Comparison of ENCODE assay signal across 17 mouse cellular contexts in genomic region chr6:103140851-103141250, GRCm38 (mm10).
A peak's percentile ranks its signal among the peaks of the same experiment; 100 is the strongest.
DNase-seq lines count a peak whose midpoint lies in the region; ATAC-seq and TF ChIP-seq lines count a peak whose summit lies in the region.
"Had no signal": no experiment of that assay in that cellular context is flagged by ENCODE, and none has a peak within 500 bp of the region (broad histone marks: within the 10 kb centered on the region; RNA-seq: fewer than 3 reads in every experiment).

No protein-coding gene starts in this region.

- H3K4me3 ChIP-seq in kidney, postnatal 0 days (replicated peaks; ENCODE audit: low read depth, low read length), result no peak overlapping the region
- no peak overlapping the region for H3K4me3 ChIP-seq in kidney, embryonic 16.5 days (ENCODE audit: low read length)
- no peak overlapping the region for H3K4me3 ChIP-seq in midbrain, embryonic 14.5 days (replicated peaks; ENCODE audit: low read depth, low read length)
- no peak overlapping the region for H3K4me3 ChIP-seq in midbrain, embryonic 11.5 days (ENCODE audit: low read depth, low read length)
- H3K4me3 ChIP-seq: erythroblast, embryonic 14.5 days; heart, adult 2 months; hindbrain, embryonic 10.5 days; limb, embryonic 13.5 days; neural tube, embryonic 13.5 days had no signal

- H3K27ac ChIP-seq in kidney, postnatal 0 days, result no peak overlapping the region
- H3K27ac ChIP-seq in kidney, embryonic 16.5 days (ENCODE audit: low read length), result no peak overlapping the region
- no peak overlapping the region for H3K27ac ChIP-seq in midbrain, embryonic 14.5 days (replicated peaks; ENCODE audit: low read depth, low read length)
- no peak overlapping the region for H3K27ac ChIP-seq in midbrain, embryonic 11.5 days (ENCODE audit: low read depth, low read length)
- H3K27ac ChIP-seq: heart, adult 2 months; hindbrain, embryonic 10.5 days; limb, embryonic 13.5 days; neural tube, embryonic 13.5 days had no signal

- no peak for ATAC-seq in kidney, postnatal 0 days (replicated peaks; ENCODE audit: low FRiP score, low read depth)
- ATAC-seq in kidney, embryonic 16.5 days (ENCODE audit: low FRiP score, low TSS enrichment), result no peak
- no peak for ATAC-seq in midbrain, embryonic 14.5 days (ENCODE audit: low FRiP score, low TSS enrichment)
- ATAC-seq in midbrain, embryonic 11.5 days (ENCODE audit: low FRiP score), result no peak
- ATAC-seq: inflammation-experienced regulatory T-cells, adult 6 months had no signal

- DNase-seq in cerebellum, postnatal 14 days, result peak; percentile 7 to 20
- no peak for DNase-seq in cerebellum, adult 18-20 months
- peak; percentile 13 for DNase-seq in kidney, postnatal 0 days (ENCODE audit: low spot score)
- DNase-seq in midbrain, embryonic 14.5 days, result peak; percentile 27
- DNase-seq in midbrain, embryonic 11.5 days (ENCODE audit: low spot score, missing footprints), result no peak
- DNase-seq in kidney, postnatal 4 days, result peak; percentile 2 to 11
- DNase-seq in heart, adult 9 months (ENCODE audit: low spot score in 2 of 2), result no peak
- DNase-seq: cerebellum, postnatal 36 days; gastrocnemius, postnatal 14 days; heart, adult 2 months; lung, postnatal 14 days had no signal

- WGBS in kidney, postnatal 0 days, result 52% methylated on average over 5 of the region's 5 CpGs
- WGBS in kidney, embryonic 16.5 days, result 61% methylated on average over 5 of the region's 5 CpGs
- 75% methylated on average over 5 of the region's 5 CpGs for WGBS in midbrain, embryonic 14.5 days
- WGBS in midbrain, embryonic 11.5 days, result 91% methylated on average over 5 of the region's 5 CpGs

- no peaks in the 10 kb centered on the region for H3K27me3 ChIP-seq in kidney, postnatal 0 days (ENCODE audit: insufficient read depth, low read length)
- H3K27me3 ChIP-seq in kidney, embryonic 16.5 days (ENCODE audit: insufficient read depth, low read length), result no peaks in the 10 kb centered on the region
- H3K27me3 ChIP-seq in midbrain, embryonic 14.5 days (ENCODE audit: control insufficient read depth, insufficient read depth, low read length), result no peaks in the 10 kb centered on the region
- no peaks in the 10 kb centered on the region for H3K27me3 ChIP-seq in midbrain, embryonic 11.5 days (ENCODE audit: control insufficient read depth, insufficient read depth, low read length)
- H3K27me3 ChIP-seq: limb, embryonic 13.5 days; neural tube, embryonic 13.5 days had no signal

- no peaks in the 10 kb centered on the region for H3K9me3 ChIP-seq in kidney, postnatal 0 days (replicated peaks; ENCODE audit: low read length)
- no peaks in the 10 kb centered on the region for H3K9me3 ChIP-seq in kidney, embryonic 16.5 days (ENCODE audit: low read length)
- H3K9me3 ChIP-seq in midbrain, embryonic 14.5 days (ENCODE audit: control insufficient read depth, low read length), result no peaks in the 10 kb centered on the region
- H3K9me3 ChIP-seq in midbrain, embryonic 11.5 days (ENCODE audit: control insufficient read depth, low read length), result no peaks in the 10 kb centered on the region
- H3K9me3 ChIP-seq: hindbrain, embryonic 10.5 days; limb, embryonic 13.5 days; neural tube, embryonic 13.5 days had no signal

- no peak overlapping the region for H3K4me2 ChIP-seq in kidney, postnatal 0 days (ENCODE audit: low read length)
- no peak overlapping the region for H3K4me2 ChIP-seq in kidney, embryonic 16.5 days (replicated peaks; ENCODE audit: low read depth, low read length)
- no peak overlapping the region for H3K4me2 ChIP-seq in midbrain, embryonic 14.5 days (ENCODE audit: low read length)
- no peak overlapping the region for H3K4me2 ChIP-seq in midbrain, embryonic 11.5 days
- H3K4me2 ChIP-seq: limb, embryonic 13.5 days; neural tube, embryonic 13.5 days had no signal

- no peaks in the 10 kb centered on the region for H3K4me1 ChIP-seq in kidney, postnatal 0 days (replicated peaks; ENCODE audit: insufficient read depth, low read length)
- H3K4me1 ChIP-seq in kidney, embryonic 16.5 days (ENCODE audit: insufficient read depth, low read length), result no peaks in the 10 kb centered on the region
- H3K4me1 ChIP-seq in midbrain, embryonic 14.5 days (ENCODE audit: control insufficient read depth, insufficient read depth, low read length), result no peaks in the 10 kb centered on the region
- no peaks in the 10 kb centered on the region for H3K4me1 ChIP-seq in midbrain, embryonic 11.5 days (ENCODE audit: control insufficient read depth, insufficient read depth, low read length)
- H3K4me1 ChIP-seq: hindbrain, embryonic 10.5 days; limb, embryonic 13.5 days; neural tube, embryonic 13.5 days had no signal

- H3K36me3 ChIP-seq in kidney, postnatal 0 days (ENCODE audit: insufficient read depth, low read length), result no peaks in the 10 kb centered on the region
- H3K36me3 ChIP-seq in kidney, embryonic 16.5 days (ENCODE audit: insufficient read depth, low read length), result no peaks in the 10 kb centered on the region
- no peaks in the 10 kb centered on the region for H3K36me3 ChIP-seq in midbrain, embryonic 14.5 days (ENCODE audit: control insufficient read depth, insufficient read depth, low read length)
- H3K36me3 ChIP-seq in midbrain, embryonic 11.5 days (ENCODE audit: control insufficient read depth, insufficient read depth, low read length), result no peaks in the 10 kb centered on the region
- H3K36me3 ChIP-seq: hindbrain, embryonic 10.5 days; limb, embryonic 13.5 days; neural tube, embryonic 13.5 days had no signal

- H3K9ac ChIP-seq in kidney, postnatal 0 days (ENCODE audit: low read depth, low read length), result no peak overlapping the region
- H3K9ac ChIP-seq in kidney, embryonic 16.5 days (replicated peaks; ENCODE audit: low read length), result no peak overlapping the region
- no peak overlapping the region for H3K9ac ChIP-seq in midbrain, embryonic 14.5 days (replicated peaks; ENCODE audit: low read length)
- H3K9ac ChIP-seq in midbrain, embryonic 11.5 days (ENCODE audit: low read length), result no peak overlapping the region
- H3K9ac ChIP-seq: limb, embryonic 13.5 days; neural tube, embryonic 13.5 days had no signal

- TF ChIP-seq CTCF in kidney, postnatal 0 days (IDR thresholded peaks at IDR 0.05; ENCODE audit: low read depth), result no peak

Comparison
In these comparisons a context has a peak if more than half of its experiments do, and no peak if none do; other contexts are left out.
1. DNase-seq: peak in cerebellum, postnatal 14 days (2 of 2), kidney, postnatal 0 days (single experiment), midbrain, embryonic 14.5 days (single experiment) and kidney, postnatal 4 days (2 of 2); none in cerebellum, adult 18-20 months (0 of 2), midbrain, embryonic 11.5 days (single experiment) and heart, adult 9 months (0 of 2).